Mouse (Mus musculus): ENCODE data around the gene Trip12. TPM values are rescaled to one million over a fixed set of nuclear protein-coding genes. Genes with fewer than 3 reads are reported as not detected.

Gene Trip12
- polyA plus RNA-seq, 1 experiment from 2014 or later = 64.9 TPM

GRCm38 (mm10) chr1:84795335-84795734, 45.0 kb downstream of the Trip12 start:
- DNase-seq (ENCODE audit: low spot score) = no peak

GRCm38 (mm10) chr1:84791393-84791792, 48.9 kb downstream of the Trip12 start:
- no peak for DNase-seq (ENCODE audit: low spot score)

- DNase-seq (ENCODE audit: low spot score) = no peak
These were observed 59.7 kb downstream of the Trip12 start for GRCm38 (mm10) chr1:84780630-84781029.

GRCm38 (mm10) chr1:84777455-84777854, 62.9 kb downstream of the Trip12 start:
- DNase-seq (ENCODE audit: low spot score) = no peak

- no peak for DNase-seq (ENCODE audit: low spot score)
These were observed 81.5 kb downstream of the Trip12 start for GRCm38 (mm10) chr1:84758843-84759242.

GRCm38 (mm10) chr1:84742156-84742555, 98.2 kb downstream of the Trip12 start:
- no peak for DNase-seq (ENCODE audit: low spot score)

GRCm38 (mm10) chr1:84740080-84740479, 100.2 kb downstream of the Trip12 start:
- no peak for DNase-seq (ENCODE audit: low spot score)

GRCm38 (mm10) chr1:84737097-84737496, 103.2 kb downstream of the Trip12 start:
- DNase-seq (ENCODE audit: low spot score) = no peak

- peak; percentile 21 for DNase-seq (ENCODE audit: low spot score)
These were observed 106.5 kb downstream of the Trip12 start for GRCm38 (mm10) chr1:84733799-84734198.

- no peak for DNase-seq (ENCODE audit: low spot score)
These were observed 108.6 kb downstream of the Trip12 start for GRCm38 (mm10) chr1:84731763-84732162.

- DNase-seq (ENCODE audit: low spot score) = no peak
These were observed 117.5 kb downstream of the Trip12 start for GRCm38 (mm10) chr1:84722841-84723240.

- no peak for DNase-seq (ENCODE audit: low spot score)
These were observed 117.9 kb downstream of the Trip12 start for GRCm38 (mm10) chr1:84722371-84722770.

GRCm38 (mm10) chr1:84721942-84722341, 118.4 kb downstream of the Trip12 start:
- no peak for DNase-seq (ENCODE audit: low spot score)

GRCm38 (mm10) chr1:84709810-84710785, 130.2 kb downstream of the Trip12 start:
- no peak for DNase-seq (ENCODE audit: low spot score)

- DNase-seq (ENCODE audit: low spot score) = no peak
These were observed 130.9 kb downstream of the Trip12 start for GRCm38 (mm10) chr1:84709406-84709805.

GRCm38 (mm10) chr1:84700254-84700653, 140.1 kb downstream of the Trip12 start:
- DNase-seq (ENCODE audit: low spot score) = no peak

GRCm38 (mm10) chr1:84697136-84697535, 143.2 kb downstream of the Trip12 start:
- peak; percentile 29 for DNase-seq (ENCODE audit: low spot score)

- peak; percentile 47 for DNase-seq (ENCODE audit: low spot score)
These were observed 144.6 kb downstream of the Trip12 start, which contains the start of gene Dner for GRCm38 (mm10) chr1:84695517-84696411. TSS of gene Dner (minus strand) at chr1:84696221.

- DNase-seq (ENCODE audit: low spot score) = no peak
These were observed 145.4 kb downstream of the Trip12 start for GRCm38 (mm10) chr1:84694688-84695474.

- DNase-seq (ENCODE audit: low spot score) = no peak
These were observed 162.4 kb downstream of the Trip12 start for GRCm38 (mm10) chr1:84677910-84678309.

Measured in thymus, postnatal 0 days (tissue).